ENCODE assay signal across 8 mouse cellular contexts in genomic region chr5:33218081-33218480, GRCm38 (mm10). TPM values are rescaled to one million over a fixed set of nuclear protein-coding genes. Genes with fewer than 3 reads are reported as not detected.
DNase-seq lines count a peak whose midpoint lies in the region; ATAC-seq and TF ChIP-seq lines count a peak whose summit lies in the region.

Gene Spon2 (minus strand): TSS chr5:33218455.

- no peaks in the 10 kb centered on the region for H3K36me3 ChIP-seq in forebrain, embryonic 12.5 days (replicated peaks)
- H3K36me3 ChIP-seq in forebrain, embryonic 16.5 days (ENCODE audit: control insufficient read depth, insufficient read depth): no peaks in the 10 kb centered on the region
- H3K36me3 ChIP-seq in erythroblast, embryonic 14.5 days (ENCODE audit: control insufficient read depth): peaks cover 4% of the 10 kb centered on the region; the same call in 1 of the 2 replicates
- no peaks in the 10 kb centered on the region for H3K36me3 ChIP-seq in liver, embryonic 14.5 days (replicated peaks; ENCODE audit: control insufficient read depth, insufficient read depth, low read depth)

- TF ChIP-seq CTCF in liver, embryonic 14.5 days (IDR thresholded peaks at IDR 0.05; ENCODE audit: low read depth): no peak

- DNase-seq in 3T3-L1 (ENCODE audit: low read depth, low spot score): peak; percentile 66
- peak; percentile 41 to 49 (median 47) for DNase-seq in liver, embryonic 14.5 days (ENCODE audit: low read depth in 3 of 3, low spot score in 3 of 3)
- no peak for DNase-seq in right cerebral cortex, adult 18-20 months
- DNase-seq in cerebellum, postnatal 4 days (ENCODE audit: low spot score in 2 of 2): no peak
- no peak for DNase-seq in left cerebral cortex, postnatal 14 days (ENCODE audit: low spot score in 2 of 2)

- ATAC-seq in forebrain, embryonic 12.5 days (ENCODE audit: low FRiP score): no peak
- no peak for ATAC-seq in forebrain, embryonic 16.5 days
- peak; percentile 94 for ATAC-seq in liver, embryonic 14.5 days (ENCODE audit: insufficient read depth)

- no peaks in the 10 kb centered on the region for H3K9me3 ChIP-seq in forebrain, embryonic 12.5 days
- no peaks in the 10 kb centered on the region for H3K9me3 ChIP-seq in forebrain, embryonic 16.5 days (ENCODE audit: control insufficient read depth, low read length)
- no peaks in the 10 kb centered on the region for H3K9me3 ChIP-seq in erythroblast, embryonic 14.5 days (ENCODE audit: control insufficient read depth, low read length)
- H3K9me3 ChIP-seq in liver, embryonic 14.5 days (ENCODE audit: control insufficient read depth, low read length): no peaks in the 10 kb centered on the region

- peak within 1 kb of the TSS; percentile 17; the same call in 1 of the 2 replicates for H3K9ac ChIP-seq in forebrain, embryonic 12.5 days
- no peak within 1 kb of the TSS for H3K9ac ChIP-seq in forebrain, embryonic 16.5 days (replicated peaks; ENCODE audit: low read depth, low read length)
- H3K9ac ChIP-seq in liver, embryonic 14.5 days (replicated peaks): peak within 1 kb of the TSS; percentile 7; the same call in 1 of the 2 replicates

- WGBS in forebrain, embryonic 12.5 days: 15% methylated on average over 5 of the region's 5 CpGs
- WGBS in forebrain, embryonic 16.5 days: 21% methylated on average over 5 of the region's 5 CpGs
- WGBS in liver, embryonic 14.5 days (ENCODE audit: insufficient replicate concordance): 5% methylated on average over 5 of the region's 5 CpGs

- H3K4me2 ChIP-seq in forebrain, embryonic 12.5 days: no peak within 1 kb of the TSS
- no peak within 1 kb of the TSS for H3K4me2 ChIP-seq in forebrain, embryonic 16.5 days (ENCODE audit: low read length)
- peak within 1 kb of the TSS; percentile 59 for H3K4me2 ChIP-seq in liver, embryonic 14.5 days (ENCODE audit: low read depth)

- peak; percentile 54; the same call in 1 of the 2 replicates for TF ChIP-seq EP300 in liver, embryonic 14.5 days (IDR thresholded peaks at IDR 0.05; ENCODE audit: low read depth)

- no peak within 1 kb of the TSS for H3K4me3 ChIP-seq in forebrain, embryonic 12.5 days (replicated peaks)
- no peak within 1 kb of the TSS for H3K4me3 ChIP-seq in forebrain, embryonic 16.5 days (replicated peaks; ENCODE audit: low read length)
- peak within 1 kb of the TSS; percentile 41 for H3K4me3 ChIP-seq in erythroblast, embryonic 14.5 days (replicated peaks)
- peak within 1 kb of the TSS in 1 of 2 experiments; percentile 20; a peak in 2 of 4 replicates for H3K4me3 ChIP-seq in liver, embryonic 14.5 days (ENCODE audit: insufficient read depth in 1 of 2, low read depth in 2 of 2, low read length in 2 of 2)

- H3K4me1 ChIP-seq in forebrain, embryonic 12.5 days: peaks cover 13% of the 10 kb centered on the region
- H3K4me1 ChIP-seq in forebrain, embryonic 16.5 days (replicated peaks; ENCODE audit: control insufficient read depth, insufficient read depth, low read length): no peaks in the 10 kb centered on the region
- peaks cover 49% of the 10 kb centered on the region for H3K4me1 ChIP-seq in erythroblast, embryonic 14.5 days (ENCODE audit: control insufficient read depth)
- peaks cover 13 to 29% of the 10 kb centered on the region in 2 experiments for H3K4me1 ChIP-seq in liver, embryonic 14.5 days (replicated peaks; ENCODE audit: control insufficient read depth in 2 of 2, insufficient read depth in 2 of 2, low read length in 1 of 2)

- no peaks in the 10 kb centered on the region for H3K27me3 ChIP-seq in forebrain, embryonic 12.5 days
- no peaks in the 10 kb centered on the region for H3K27me3 ChIP-seq in forebrain, embryonic 16.5 days (replicated peaks; ENCODE audit: control insufficient read depth, insufficient read depth, low read length)
- H3K27me3 ChIP-seq in erythroblast, embryonic 14.5 days (ENCODE audit: control insufficient read depth): no peaks in the 10 kb centered on the region
- H3K27me3 ChIP-seq in liver, embryonic 14.5 days (ENCODE audit: control insufficient read depth, insufficient read depth, low read length): no peaks in the 10 kb centered on the region

- no peak within 1 kb of the TSS for H3K27ac ChIP-seq in forebrain, embryonic 12.5 days
- no peak within 1 kb of the TSS for H3K27ac ChIP-seq in forebrain, embryonic 16.5 days (ENCODE audit: low read length)
- peak within 1 kb of the TSS; percentile 45 for H3K27ac ChIP-seq in liver, embryonic 14.5 days

- intact Hi-C loops in left cerebral cortex, postnatal 14 days (cut with DNase I): no loop called here

RNA-seq across cellular contexts. Expression of gene Spon2, which starts in this region (rescaled TPM):
- 0.67 and 2.0 TPM in 2 replicates for polyA plus RNA-seq in forebrain, embryonic 12.5 days (2016; fragmentation: Nextera tagmentation; extraction: Ambion mirVana)
- polyA plus RNA-seq in forebrain, embryonic 16.5 days (2015; fragmentation: Nextera tagmentation; extraction: Ambion mirVana): 3.7 and 5.0 TPM in 2 replicates
- 0.05 and 0.15 TPM in 2 replicates for polyA plus RNA-seq in erythroblast, embryonic 14.5 days (2012)
- polyA plus RNA-seq in liver, embryonic 14.5 days (2012; rRNA removed): 6.9 and 7.6 TPM in 2 replicates
- 10.4 and 12.0 TPM in 2 replicates for polyA plus RNA-seq in liver, embryonic 14.5 days (2014; fragmentation: Nextera tagmentation; extraction: Ambion mirVana)
- 1 to 10 TPM in 1 of 2 experiments, under 1 TPM in 1; 0.55 to 1.1 TPM for total RNA-seq in left cerebral cortex, postnatal 14 days (2021)

Comparison
In these comparisons a context has a peak if more than half of its experiments do, and no peak if none do; other contexts are left out.
1. DNase-seq: peak in 3T3-L1 (single experiment) and liver, embryonic 14.5 days (3 of 3); none in right cerebral cortex, adult 18-20 months (single experiment), cerebellum, postnatal 4 days (0 of 2) and left cerebral cortex, postnatal 14 days (0 of 2).